Mouse (Mus musculus) T-helper 2 cell (primary cell): ENCODE results near the gene Gm4027.
"Not testable (repeated sequence)": the region's sequence is repeated elsewhere in the genome, so short reads cannot be mapped to it uniquely, and the experiment has no call there.

Experiments
- in situ Hi-C: fragments of 300-600 bp; cut with MboI, MseI; formaldehyde crosslinking; loops from one replicate; pipeline ENCODE4 v1.15.1; 2025; ENCODE audit warnings: high pct_unique_total_duplicates

Gm4027 gene

DNA sequence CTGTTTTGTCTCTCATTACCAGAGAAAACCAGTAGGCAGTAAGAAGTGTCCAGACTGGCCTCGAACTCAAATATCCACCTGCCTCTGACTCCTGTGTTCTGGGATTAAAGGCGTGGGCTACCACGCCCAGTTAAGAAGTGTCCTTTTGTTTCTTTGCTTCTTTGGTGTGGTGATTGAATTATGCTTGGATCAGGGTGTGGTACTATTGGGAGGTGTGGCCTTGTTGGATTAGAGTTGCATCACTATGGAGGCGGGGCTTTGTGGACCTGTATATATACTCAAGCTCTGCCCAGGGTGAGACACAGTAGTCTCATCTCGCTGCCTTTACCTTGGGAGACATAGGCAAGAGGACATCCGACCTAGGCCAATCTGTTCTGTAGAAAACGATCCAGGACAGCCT, at the start of gene Gm4027:
Gene Gm4027 (plus strand): TSS at position 301 of the 400 bp plus-strand sequence.
- in situ Hi-C loops: loop anchor here (10.0 kb wide), 1 partner anchor 196 kb away; the partner anchor contains the start of gene BB287469

DNA sequence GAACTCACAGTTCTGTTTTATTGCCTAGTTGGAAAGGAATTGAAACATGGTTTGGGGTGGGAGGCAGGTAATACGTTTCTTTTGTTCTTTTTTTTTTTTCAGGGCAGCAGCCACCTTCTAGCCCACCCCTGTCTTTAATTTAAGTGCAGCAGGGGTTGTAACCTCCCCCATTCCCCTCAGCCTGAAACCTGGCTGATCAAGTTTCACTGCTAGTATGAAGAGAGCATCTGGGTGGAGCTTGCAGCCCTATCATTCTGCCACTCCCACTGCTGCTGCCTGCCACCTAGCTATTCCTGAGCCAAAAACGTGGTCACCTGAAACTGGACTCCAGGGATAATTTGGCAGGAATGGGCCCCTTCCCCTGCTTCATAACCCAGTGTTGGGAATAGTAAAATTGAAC, 17.3 kb upstream of the Gm4027 start:
- in situ Hi-C loops: not testable (repeated sequence)

- in situ Hi-C loops: not testable (repeated sequence)
Observed at GRCm38 (mm10) chr12:87602388-87602787, 16.3 kb upstream of the Gm4027 start, which contains the start of gene Oog1. TSS of gene Oog1 (plus strand) at chr12:87602688.

DNA sequence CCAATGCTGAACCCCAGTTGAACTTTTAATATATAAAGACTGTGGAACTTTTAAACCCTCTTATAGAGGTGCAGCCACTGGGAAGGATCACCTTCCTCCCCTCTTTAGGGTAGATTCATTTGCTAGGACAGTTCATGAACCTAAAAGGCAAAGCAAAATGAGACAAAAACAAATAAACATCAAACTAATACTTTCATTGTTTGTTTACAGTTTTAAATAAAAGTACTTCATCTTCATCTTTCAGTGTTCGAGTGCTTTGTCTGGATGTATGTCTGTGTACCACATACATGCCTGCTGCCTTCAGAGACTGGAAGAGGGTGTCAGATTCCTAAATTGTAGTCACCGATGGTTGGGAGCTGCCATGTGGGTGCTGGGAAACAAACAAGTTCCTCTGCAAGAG, 25.9 kb downstream of the Gm4027 start, which contains the start of gene Gm16381:
Gene Gm16381 (minus strand): TSS at position 101 of the 400 bp plus-strand sequence.
- in situ Hi-C loops: loop anchor here (10.0 kb wide), 3 partner anchors 150 to 480 kb away; partner anchors contain the start of gene Gm21936

- in situ Hi-C loops: loop anchor here (10.0 kb wide), 1 partner anchor 652 kb away; no protein-coding TSS in a partner anchor
Observed at GRCm38 (mm10) chr12:87652916-87653703, 34.4 kb downstream of the Gm4027 start.
